Mouse (Mus musculus) kidney, adult 18-20 months (tissue): ENCODE measurements around the gene Far2.
A peak's percentile ranks its signal among the peaks of the same experiment; 100 is the strongest.

Experiments used
- DNase-seq: peaks from one replicate; pipeline ENCODE4 v3.0.0; 2021

Far2 gene

DNA sequence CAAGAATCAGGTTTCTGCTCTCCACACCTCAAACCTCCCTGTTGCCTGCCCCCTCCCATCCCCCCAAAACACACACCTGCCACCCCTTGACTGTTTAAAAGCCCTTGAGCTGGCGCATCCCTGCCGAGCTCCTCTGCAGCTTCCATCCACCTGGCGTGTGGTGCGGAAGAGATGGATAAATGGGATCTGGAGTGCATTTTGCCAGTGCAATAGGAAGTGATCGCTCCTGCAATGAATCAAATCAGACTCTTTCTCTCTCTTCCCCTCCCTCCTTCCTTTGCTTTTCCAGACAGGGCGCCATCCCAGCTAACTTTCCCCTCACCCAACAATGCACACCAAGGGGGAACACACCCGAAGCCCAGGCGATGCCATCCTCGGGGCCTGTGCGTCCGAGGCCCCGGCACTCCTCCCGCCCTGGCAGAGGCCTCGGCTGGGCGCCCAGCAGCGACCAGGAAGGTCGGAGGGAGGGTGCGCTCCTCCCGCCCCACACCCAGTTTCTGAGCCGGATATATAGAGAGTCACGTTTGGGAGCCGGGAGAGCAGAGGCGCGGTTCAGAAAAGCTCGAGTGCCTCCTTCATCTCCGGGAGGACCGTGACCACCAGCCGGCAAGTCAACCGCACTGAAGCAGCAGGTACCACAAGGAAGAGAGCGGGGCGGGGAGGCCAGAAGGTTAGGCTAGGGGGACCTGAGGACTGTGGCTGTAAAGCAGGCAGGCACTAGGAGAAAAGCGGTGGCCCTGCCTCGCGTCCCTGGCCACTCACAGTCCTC is at the start of gene Far2:
TSS of gene Far2 (plus strand) at position 379 of the 769 bp plus-strand sequence.
- DNase-seq = no peak

- no peak for DNase-seq
These were observed 46.6 kb upstream of the Far2 start for GRCm38 (mm10) chr6:148000483-148000882.

DNA sequence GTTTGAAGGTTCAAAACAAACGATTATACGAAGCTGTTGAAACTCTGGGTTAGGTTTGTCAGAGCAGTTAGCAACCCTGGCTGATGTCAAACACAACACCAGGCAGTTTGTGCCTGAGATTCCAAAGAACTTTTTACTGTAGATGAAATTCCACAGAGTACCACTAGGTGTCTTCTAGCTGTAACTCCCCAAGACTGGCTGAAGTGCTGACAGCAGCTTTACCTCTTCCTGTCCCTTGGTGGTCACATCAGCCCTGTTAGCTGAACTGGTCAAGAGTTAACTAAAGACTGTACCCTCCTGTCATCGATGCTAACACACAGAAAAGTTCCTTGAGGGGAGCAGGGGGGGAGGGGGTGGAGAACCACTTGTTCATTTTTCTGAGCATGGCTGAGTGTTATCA is 46.0 kb upstream of the Far2 start:
- no peak for DNase-seq

- DNase-seq = no peak
These were observed 40.8 kb upstream of the Far2 start for GRCm38 (mm10) chr6:148006118-148006837.

GRCm38 (mm10) chr6:148040759-148041158 is 6.3 kb upstream of the Far2 start:
- DNase-seq = no peak

DNA sequence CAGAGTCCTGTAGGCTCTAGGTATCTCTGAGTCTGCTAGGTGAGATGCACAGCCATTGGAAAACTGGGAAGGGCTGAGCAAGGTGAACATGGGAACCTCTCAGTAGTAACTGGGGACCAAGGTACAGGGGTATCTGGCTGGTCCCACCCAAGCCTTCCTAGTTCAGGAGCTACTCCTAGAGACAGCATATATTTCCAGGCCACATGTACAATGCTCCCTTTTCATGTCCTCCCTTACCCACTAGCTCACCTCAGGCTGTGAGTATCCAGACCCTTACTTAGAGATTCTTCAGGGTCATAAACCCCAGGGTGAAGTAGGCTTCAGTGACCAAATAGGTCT is 560 bp downstream of the Far2 start:
- DNase-seq = no peak

GRCm38 (mm10) chr6:148063131-148063530 is 16.1 kb downstream of the Far2 start:
- DNase-seq = no peak

- DNase-seq = no peak
These were observed 19.2 kb downstream of the Far2 start for GRCm38 (mm10) chr6:148066267-148066666.

GRCm38 (mm10) chr6:148068786-148069185 is 21.7 kb downstream of the Far2 start:
- no peak for DNase-seq

DNA sequence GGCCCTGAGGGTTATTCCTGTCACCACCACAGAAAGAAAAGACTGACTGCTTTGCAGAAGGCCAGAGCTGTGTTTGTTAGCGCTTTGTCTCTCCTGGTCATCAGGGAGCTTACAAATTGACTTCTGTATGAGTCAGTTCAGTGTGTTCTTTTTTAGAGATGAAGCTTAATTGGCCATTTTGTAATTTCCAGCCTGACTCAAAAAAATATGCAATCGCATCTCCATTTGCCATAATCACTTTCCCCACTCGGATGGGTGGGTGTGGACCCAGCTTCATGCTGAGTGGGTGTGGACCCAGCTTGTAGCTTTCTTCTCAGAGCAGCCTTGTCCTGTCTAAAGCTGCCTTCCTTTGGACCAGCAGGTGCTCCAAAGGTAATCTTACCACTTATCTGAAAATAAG is 26.5 kb downstream of the Far2 start:
- no peak for DNase-seq

GRCm38 (mm10) chr6:148074211-148074864 is 27.3 kb downstream of the Far2 start:
- DNase-seq = no peak

DNA sequence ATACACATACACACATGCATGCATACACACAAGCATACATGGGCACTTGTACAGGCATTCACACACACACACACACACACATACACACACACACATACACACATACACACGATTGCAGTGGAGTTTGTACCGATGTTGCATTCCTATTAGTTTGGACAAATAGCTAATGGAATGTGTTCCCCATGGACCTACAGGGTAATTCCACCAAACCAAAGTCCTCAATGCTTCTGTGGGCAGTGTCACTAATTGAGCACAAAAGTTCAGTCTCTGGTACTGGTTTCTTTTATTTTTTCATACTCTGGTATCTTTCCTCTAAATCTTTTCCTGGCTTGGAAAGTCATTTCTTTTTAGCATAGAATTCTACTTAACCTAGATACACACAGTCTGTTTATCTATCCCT is 36.8 kb downstream of the Far2 start:
- no peak for DNase-seq

DNA sequence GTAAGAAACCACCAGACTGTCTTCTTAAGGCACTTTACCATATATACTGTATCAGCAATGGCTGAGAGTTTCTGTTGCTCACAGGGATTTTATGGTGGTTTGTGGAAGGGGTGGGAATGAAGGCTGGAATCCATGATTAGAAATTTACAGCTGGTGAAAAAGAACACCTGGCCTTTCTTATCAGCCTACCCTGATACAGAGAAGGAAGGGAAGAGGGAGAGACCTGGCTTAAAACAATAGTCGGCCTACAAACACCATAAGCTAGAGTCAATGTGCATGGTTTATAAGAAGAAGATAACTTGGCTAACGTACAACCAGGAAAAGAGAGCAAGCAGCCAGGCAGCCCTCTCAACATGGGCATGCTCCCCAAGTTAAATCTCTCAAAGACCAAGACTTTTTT is 37.3 kb downstream of the Far2 start:
- DNase-seq = no peak

DNA sequence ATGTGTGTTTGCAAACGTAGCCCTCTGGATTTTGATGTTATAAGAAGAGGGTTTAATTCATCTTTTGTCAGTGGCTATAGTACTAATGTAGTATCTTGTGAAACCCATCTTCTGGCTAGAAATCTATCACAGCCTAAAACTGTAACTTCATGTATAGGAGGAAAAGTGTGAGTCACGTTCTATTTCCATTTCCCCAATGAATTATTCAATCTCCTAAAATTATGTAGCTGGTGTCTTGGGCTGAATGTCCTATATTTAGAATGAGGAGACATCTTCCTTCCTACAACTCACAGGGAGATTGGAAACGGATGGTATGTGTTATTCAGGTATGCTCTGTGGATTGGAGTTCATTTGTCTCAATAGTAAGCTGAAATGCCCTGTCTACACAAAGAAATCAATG is 50.0 kb downstream of the Far2 start:
- no peak for DNase-seq

DNA sequence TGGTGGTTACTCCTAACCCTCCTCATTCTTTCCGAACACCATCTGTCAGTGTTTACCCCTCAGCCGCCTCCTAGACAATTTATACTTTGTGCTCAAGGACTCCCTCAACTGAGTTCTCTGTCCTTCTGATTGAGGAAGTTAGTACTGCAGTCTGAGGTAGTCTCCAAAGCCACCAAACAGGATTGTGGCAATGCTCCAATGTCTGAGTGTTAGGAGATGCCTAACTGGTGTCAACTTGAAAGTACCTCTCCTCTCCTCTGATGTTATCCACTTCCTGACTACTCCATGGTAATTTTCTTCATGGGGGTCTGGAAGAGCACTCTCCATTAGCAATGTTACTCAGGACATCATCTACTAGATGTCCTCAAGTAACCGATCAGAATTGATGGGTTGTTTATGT is 54.9 kb downstream of the Far2 start:
- DNase-seq = no peak

DNA sequence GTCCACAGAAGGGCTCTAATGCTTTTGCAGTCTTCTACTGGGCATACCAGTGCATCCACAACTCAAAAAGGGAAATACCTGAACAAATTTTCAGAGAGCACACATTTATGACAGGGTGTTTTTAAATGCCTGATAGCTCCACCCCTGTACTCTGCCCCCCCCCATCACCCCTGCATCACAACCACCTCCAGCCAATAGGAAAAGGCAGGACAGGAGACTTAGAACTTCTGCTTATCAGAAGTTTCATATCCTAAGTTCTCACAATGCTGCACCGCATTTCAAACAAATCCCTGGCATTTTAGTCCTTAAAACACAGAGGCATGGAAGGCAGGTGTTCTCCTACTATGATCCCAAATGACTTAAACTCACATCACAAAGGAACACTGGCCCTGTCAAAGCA is 55.4 kb downstream of the Far2 start:
- DNase-seq = no peak

DNA sequence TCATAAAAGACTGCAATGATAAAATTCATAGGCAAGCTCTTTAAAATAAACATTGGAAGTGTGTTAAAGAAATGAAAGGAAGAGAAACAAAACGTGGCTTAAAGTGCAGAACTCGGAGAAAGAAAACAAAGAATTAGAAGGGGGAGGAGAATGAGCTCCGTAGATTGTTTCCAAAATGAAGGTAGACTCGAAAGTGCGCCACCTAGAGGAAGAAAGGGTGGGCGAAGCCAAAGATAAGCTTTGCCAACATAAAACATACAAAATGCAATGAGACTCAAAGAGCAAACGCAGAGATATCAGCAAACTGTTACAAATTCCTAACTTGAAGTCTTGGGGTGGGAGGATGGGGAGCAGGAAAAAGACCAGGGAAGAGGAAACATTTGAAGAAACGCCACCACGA is 57.2 kb downstream of the Far2 start:
- DNase-seq = peak; percentile 7

DNA sequence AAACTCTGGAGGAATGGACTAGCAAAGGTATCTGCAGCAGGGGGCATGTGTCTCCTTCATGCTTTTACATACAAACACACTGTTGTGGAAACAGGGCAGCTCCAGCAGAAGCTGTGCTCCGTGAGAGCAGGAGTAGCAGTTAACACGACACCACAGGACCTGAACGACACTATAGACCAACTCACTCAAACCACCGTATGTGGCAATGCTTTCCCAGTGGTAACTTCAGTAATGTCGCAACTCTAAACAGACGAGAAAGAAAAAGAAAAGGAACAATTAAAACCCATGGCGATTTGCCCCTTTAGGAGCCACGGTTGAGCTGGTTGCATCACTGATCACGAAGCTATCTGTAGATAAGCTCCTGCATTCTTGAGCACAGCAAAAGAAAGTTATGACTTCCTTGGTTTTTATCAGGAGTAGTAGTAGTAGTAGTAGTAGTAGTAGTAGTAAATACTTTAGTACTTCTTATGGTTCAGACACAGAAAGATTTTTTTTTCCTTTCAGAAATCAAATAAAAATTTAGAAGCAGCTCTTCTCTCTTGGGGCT is 58.7 kb downstream of the Far2 start:
- no peak for DNase-seq

DNA sequence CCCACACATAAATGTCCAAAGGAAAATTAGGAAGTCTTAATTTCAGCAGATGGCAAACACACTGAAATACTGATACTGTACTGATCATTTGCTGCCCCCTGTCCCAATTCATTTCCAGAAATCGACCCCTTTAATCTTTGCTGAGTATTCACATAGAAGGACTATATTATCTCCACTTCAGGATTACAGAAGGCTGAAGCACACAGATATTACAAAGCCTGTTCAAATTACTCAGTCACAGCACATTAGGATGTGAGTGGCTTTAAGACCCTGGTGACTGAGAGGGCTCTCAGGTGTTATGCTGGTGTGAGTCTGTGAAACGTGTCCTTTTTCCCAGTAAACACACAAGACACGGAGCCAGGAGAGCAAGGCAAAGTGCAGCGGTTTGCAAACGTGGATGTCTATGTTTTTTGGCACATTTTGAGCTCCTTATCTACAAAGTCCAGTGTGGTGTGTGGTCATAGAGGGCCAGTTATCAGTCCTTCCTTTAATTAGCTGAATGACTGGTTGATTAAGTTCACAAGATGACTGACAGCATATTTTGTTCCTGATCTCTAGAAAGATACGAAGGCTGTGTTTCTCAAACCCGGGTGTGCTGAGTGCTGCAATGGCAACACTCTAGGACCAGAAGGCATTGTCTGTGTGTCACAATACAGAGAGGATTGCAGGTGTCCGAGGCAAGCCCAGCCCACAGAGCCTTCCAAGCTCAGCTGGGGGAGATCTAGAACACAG is 61.8 kb downstream of the Far2 start:
- DNase-seq = no peak

GRCm38 (mm10) chr6:148110996-148111633 is 64.1 kb downstream of the Far2 start:
- no peak for DNase-seq

DNA sequence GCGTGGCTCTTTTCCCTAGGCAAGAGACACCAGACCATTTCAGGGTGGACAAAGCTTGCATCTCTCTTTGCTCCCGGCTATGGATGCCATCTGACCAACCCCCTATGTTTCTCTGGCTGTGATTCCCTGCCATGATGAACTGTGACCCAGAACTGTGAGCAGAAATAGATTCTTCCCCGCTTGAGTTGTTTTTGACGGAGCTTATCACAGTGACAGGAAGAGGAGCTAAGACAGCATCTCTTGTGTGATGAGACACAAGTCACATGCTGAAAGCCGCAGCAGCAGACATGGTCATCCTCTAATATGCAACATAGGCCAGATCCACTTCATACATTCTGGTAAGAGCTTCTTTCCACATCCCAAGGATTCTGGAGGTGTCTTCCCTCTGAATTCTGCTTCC is 69.3 kb downstream of the Far2 start:
- DNase-seq = no peak

GRCm38 (mm10) chr6:148116907-148117306 is 69.8 kb downstream of the Far2 start:
- DNase-seq = no peak

DNA sequence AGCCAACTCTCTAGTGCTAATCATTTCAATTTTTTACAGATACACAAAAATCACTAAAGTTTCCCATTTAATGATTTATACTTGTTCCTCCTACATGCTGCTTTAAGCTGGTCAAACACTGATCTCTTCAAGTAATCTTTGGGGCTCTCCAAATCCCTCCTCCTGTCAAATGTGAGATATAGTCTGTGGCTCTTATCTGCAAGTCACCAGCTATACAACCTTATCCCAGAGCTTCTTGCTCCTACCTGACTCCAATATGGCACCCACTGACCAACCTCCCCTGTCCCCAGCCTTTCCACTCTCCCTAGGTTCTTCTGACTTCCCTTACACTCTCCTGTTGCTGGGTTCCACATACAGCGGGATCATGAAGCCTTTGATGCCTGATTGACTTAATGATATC is 70.6 kb downstream of the Far2 start:
- DNase-seq = no peak
